Mouse (Mus musculus): ENCODE data around the gene Vstm2a.

GRCm38 (mm10) chr11:16412609-16413008 lies 155.1 kb downstream of the Vstm2a start:
- no peak for TF ChIP-seq POLR2A (IDR thresholded peaks at IDR 0.05; ENCODE audit: control insufficient read depth, extremely low read depth, insufficient read depth, low read length, poor library complexity)
- no peak for TF ChIP-seq CTCF (IDR thresholded peaks at IDR 0.05; ENCODE audit: borderline replicate concordance, control insufficient read depth, extremely low read depth, insufficient read depth, low read length, poor library complexity)
